Mouse (Mus musculus) layer of hippocampus, adult 18-20 months (tissue): Measurements from ENCODE around the gene Lgalsl. TPM values are rescaled to one million over a fixed set of nuclear protein-coding genes. Genes with fewer than 3 reads are reported as not detected.
A peak's percentile ranks its signal among the peaks of the same experiment; 100 is the strongest.

Experiments
- DNase-seq, 2 experiments: peaks; one replicate each; pipeline ENCODE4 v3.0.0; 2022; ENCODE audit warnings: low spot score in 2 of 2
- long read RNA-seq: library from polyadenylated mRNA; stranded (forward); transcript quantifications from one replicate; pipeline ENCODE4 v2.0.0, GENCODE M21; 2021
- total RNA-seq, 2 experiments: library from RNA; stranded (reverse); gene quantifications; 2 replicates each; pipeline ENCODE4 v1.2.3; 2021

Lgalsl gene
- 10 to 100 TPM; 78.3 to 80.4 TPM for total RNA-seq
- long read RNA-seq, transcript Lgalsl-201 (5 exons, 3,362 nt) = major isoform, 127 of 144 reads
- long read RNA-seq, transcript Lgalsl-203 (4 exons, 913 nt) = minor isoform, 7 of 144 reads
- long read RNA-seq, partial matches to known transcripts = 2 of 144 reads
- long read RNA-seq, other reads (novel, unspliced or antisense) = 8 of 144 reads

- peak; percentile 63 to 78 for DNase-seq
These were observed at the start of gene Lgalsl for GRCm38 (mm10) chr11:20830686-20831505. TSS of gene Lgalsl (minus strand) at chr11:20831056.

GRCm38 (mm10) chr11:20878644-20879043 is 47.8 kb upstream of the Lgalsl start:
- peak; percentile 8 to 37 for DNase-seq

GRCm38 (mm10) chr11:20877578-20878096 is 46.8 kb upstream of the Lgalsl start:
- no peak for DNase-seq

- no peak for DNase-seq
These were observed 42.5 kb upstream of the Lgalsl start for GRCm38 (mm10) chr11:20873386-20873785.

GRCm38 (mm10) chr11:20872911-20873310 is 42.1 kb upstream of the Lgalsl start:
- DNase-seq = no peak

GRCm38 (mm10) chr11:20872444-20872843 is 41.6 kb upstream of the Lgalsl start:
- DNase-seq = no peak

- DNase-seq = no peak
These were observed 39.1 kb upstream of the Lgalsl start for GRCm38 (mm10) chr11:20869927-20870326.

GRCm38 (mm10) chr11:20865450-20865849 is 34.6 kb upstream of the Lgalsl start:
- DNase-seq = no peak

- no peak for DNase-seq
These were observed 33.8 kb upstream of the Lgalsl start for GRCm38 (mm10) chr11:20864647-20865046.

- DNase-seq = no peak
These were observed 31.2 kb upstream of the Lgalsl start for GRCm38 (mm10) chr11:20862101-20862500.

- no peak for DNase-seq
These were observed 29.5 kb upstream of the Lgalsl start for GRCm38 (mm10) chr11:20860351-20860750.

- no peak for DNase-seq
These were observed 29.0 kb upstream of the Lgalsl start for GRCm38 (mm10) chr11:20859858-20860257.

GRCm38 (mm10) chr11:20858921-20859668 is 28.2 kb upstream of the Lgalsl start:
- peak; percentile 74 to 89 for DNase-seq

- DNase-seq = no peak
These were observed 27.1 kb upstream of the Lgalsl start for GRCm38 (mm10) chr11:20857921-20858320.

GRCm38 (mm10) chr11:20854032-20854741 is 23.3 kb upstream of the Lgalsl start:
- no peak for DNase-seq

- DNase-seq = no peak
These were observed 19.3 kb upstream of the Lgalsl start for GRCm38 (mm10) chr11:20850196-20850595.

- no peak for DNase-seq
These were observed 18.5 kb upstream of the Lgalsl start for GRCm38 (mm10) chr11:20849403-20849802.

- no peak for DNase-seq
These were observed 6.5 kb upstream of the Lgalsl start for GRCm38 (mm10) chr11:20837366-20837765.

GRCm38 (mm10) chr11:20831600-20832137 is 813 bp upstream of the Lgalsl start:
- DNase-seq = peak; percentile 6 to 27

GRCm38 (mm10) chr11:20829993-20830685 is 717 bp downstream of the Lgalsl start:
- peak; percentile 17 to 27 for DNase-seq
